Mouse (Mus musculus) lung, postnatal 0 days (tissue): Measurements from ENCODE around the gene Muc1.

Source experiments
- CTCF ChIP-seq: IDR thresholded peaks from 2 replicates; pipeline ENCODE4 v1.5.1; 2016; ENCODE audit warnings: antibody characterized with exemption, mild to moderate bottlenecking
- EP300 ChIP-seq: IDR thresholded peaks from 2 replicates; pipeline ENCODE4 v1.6.1; 2016; ENCODE audit warnings: antibody characterized with exemption, mild to moderate bottlenecking, control low read depth

DNA sequence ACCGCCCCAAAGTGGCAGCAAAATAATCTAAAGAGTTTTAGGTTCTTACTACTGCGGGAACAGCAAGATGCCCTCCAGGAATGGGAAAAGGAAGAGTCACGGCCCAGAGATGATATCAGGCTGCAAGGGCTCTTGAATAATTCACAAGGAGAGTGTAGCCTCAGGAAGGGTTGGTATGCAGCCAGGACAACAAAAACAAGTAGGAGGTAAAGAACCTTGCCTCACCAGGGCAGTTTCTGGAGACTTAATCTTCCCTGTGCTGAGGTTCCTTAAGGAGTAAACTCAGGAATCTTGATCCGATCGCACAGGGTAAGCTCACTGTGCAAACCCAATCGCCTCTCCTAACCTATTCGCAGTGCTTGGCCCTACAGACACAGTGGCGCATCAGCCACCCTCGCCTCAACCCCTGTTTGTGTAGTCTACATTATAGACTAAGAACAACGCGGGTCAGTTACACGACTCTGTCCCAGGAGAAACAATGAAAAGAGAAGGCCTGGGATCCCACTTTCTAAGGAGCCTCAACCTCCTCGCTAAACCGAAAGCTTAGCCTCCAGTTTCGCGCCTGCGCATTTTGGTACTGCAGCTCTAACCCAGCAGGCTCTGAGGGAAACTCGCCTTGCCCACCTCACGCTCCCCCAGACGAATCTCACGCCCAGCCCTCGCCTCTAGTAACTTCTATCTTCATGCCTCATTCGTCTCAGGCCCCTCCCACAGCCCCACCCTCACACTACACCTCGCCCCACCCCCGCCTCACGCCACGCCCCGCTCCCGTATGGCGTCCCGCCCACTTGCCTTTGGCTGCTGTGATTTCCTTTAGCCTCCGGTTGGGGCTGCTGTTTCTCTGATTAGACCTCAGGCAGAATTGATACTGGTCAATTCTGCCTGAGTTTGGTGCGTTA, 32.6 kb upstream of the Muc1 start:
- TF ChIP-seq CTCF: peak; percentile 75
- TF ChIP-seq EP300: no peak
